Mouse (Mus musculus): Measurements from ENCODE around the gene Ttc30a2. TPM values are rescaled to one million over a fixed set of nuclear protein-coding genes. Genes with fewer than 3 reads are reported as not detected.
A peak's percentile ranks its signal among the peaks of the same experiment; 100 is the strongest.

Gene Ttc30a2
- polyA plus RNA-seq, 1 experiment from 2014 or later, result 0.54 TPM

- WGBS, result 18% methylated on average over 8 of the region's 8 CpGs
- Histone ChIP-seq H3K27ac (ENCODE audit: low read length) (no peak overlapping the region), H3K9ac (ENCODE audit: low read length) (no peak overlapping the region), H3K4me2 (ENCODE audit: low read depth, low read length) (no peak overlapping the region), H3K9me3 (ENCODE audit: control insufficient read depth, low read length) (no peaks in the 10 kb centered on the region), H3K27me3 (ENCODE audit: control insufficient read depth, insufficient read depth, low read depth, low read length) (no peaks in the 10 kb centered on the region), H3K4me3 (ENCODE audit: low read length) (no peak overlapping the region), H3K36me3 (ENCODE audit: control insufficient read depth, insufficient read depth, low read length) (no peaks in the 10 kb centered on the region), H3K4me1 (replicated peaks; ENCODE audit: control insufficient read depth, insufficient read depth, low read length) (peaks cover 2% of the 10 kb centered on the region; the same call in 1 of the 2 replicates)
- ATAC-seq (ENCODE audit: low read depth), result peak; percentile 51; the same call in 1 of the 2 replicates
These were observed 20.7 kb upstream of the Ttc30a2 start for GRCm38 (mm10) chr2:75998692-75999091.

GRCm38 (mm10) chr2:75997726-75998125 is 19.8 kb upstream of the Ttc30a2 start:
- H3K9me3 ChIP-seq (ENCODE audit: control insufficient read depth, low read length), result no peaks in the 10 kb centered on the region
- peaks cover 2% of the 10 kb centered on the region; the same call in 1 of the 2 replicates for H3K4me1 ChIP-seq (replicated peaks; ENCODE audit: control insufficient read depth, insufficient read depth, low read length)
- H3K27me3 ChIP-seq (ENCODE audit: control insufficient read depth, insufficient read depth, low read depth, low read length), result no peaks in the 10 kb centered on the region
- H3K4me3 ChIP-seq (ENCODE audit: low read length), result no peak overlapping the region
- ATAC-seq (ENCODE audit: low read depth), result no peak
- H3K27ac ChIP-seq (ENCODE audit: low read length), result no peak overlapping the region
- no peak overlapping the region for H3K4me2 ChIP-seq (ENCODE audit: low read depth, low read length)
- no peaks in the 10 kb centered on the region for H3K36me3 ChIP-seq (ENCODE audit: control insufficient read depth, insufficient read depth, low read length)
- no peak overlapping the region for H3K9ac ChIP-seq (ENCODE audit: low read length)
- WGBS, result 22% methylated on average over 12 of the region's 12 CpGs

- no peak for ATAC-seq (ENCODE audit: low read depth)
- Histone ChIP-seq H3K9me3 (ENCODE audit: control insufficient read depth, low read length) (no peaks in the 10 kb centered on the region), H3K4me1 (replicated peaks; ENCODE audit: control insufficient read depth, insufficient read depth, low read length) (peaks cover 23% of the 10 kb centered on the region), H3K36me3 (ENCODE audit: control insufficient read depth, insufficient read depth, low read length) (no peaks in the 10 kb centered on the region), H3K27me3 (ENCODE audit: control insufficient read depth, insufficient read depth, low read depth, low read length) (no peaks in the 10 kb centered on the region), H3K4me3 (ENCODE audit: low read length) (no peak overlapping the region), H3K27ac (ENCODE audit: low read length) (no peak overlapping the region), H3K4me2 (ENCODE audit: low read depth, low read length) (no peak overlapping the region), H3K9ac (ENCODE audit: low read length) (no peak overlapping the region)
- WGBS, result 93% methylated on average over 11 of the region's 11 CpGs
These were observed 16.9 kb upstream of the Ttc30a2 start for GRCm38 (mm10) chr2:75994841-75995240.

- WGBS, result 15% methylated on average over 6 of the region's 6 CpGs
- peak; percentile 77 for ATAC-seq (ENCODE audit: low read depth)
- H3K27ac ChIP-seq (ENCODE audit: low read length), result peak overlapping the region; percentile 17; the same call in 1 of the 2 replicates
These were observed 13.7 kb upstream of the Ttc30a2 start for GRCm38 (mm10) chr2:75991581-75992205.

GRCm38 (mm10) chr2:75990885-75991539 is 13.0 kb upstream of the Ttc30a2 start:
- peak overlapping the region; percentile 23; the same call in 1 of the 2 replicates for H3K4me2 ChIP-seq (ENCODE audit: low read depth, low read length)
- H3K9ac ChIP-seq (ENCODE audit: low read length), result no peak overlapping the region
- H3K4me1 ChIP-seq (replicated peaks; ENCODE audit: control insufficient read depth, insufficient read depth, low read length), result peaks cover 38% of the 10 kb centered on the region
- peak overlapping the region; percentile 17; the same call in 1 of the 2 replicates for H3K27ac ChIP-seq (ENCODE audit: low read length)
- no peaks in the 10 kb centered on the region for H3K36me3 ChIP-seq (ENCODE audit: control insufficient read depth, insufficient read depth, low read length)
- no peaks in the 10 kb centered on the region for H3K9me3 ChIP-seq (ENCODE audit: control insufficient read depth, low read length)
- ATAC-seq (ENCODE audit: low read depth), result peak; percentile 51; the same call in 1 of the 2 replicates
- WGBS, result 51% methylated on average over 13 of the region's 13 CpGs
- no peaks in the 10 kb centered on the region for H3K27me3 ChIP-seq (ENCODE audit: control insufficient read depth, insufficient read depth, low read depth, low read length)
- no peak overlapping the region for H3K4me3 ChIP-seq (ENCODE audit: low read length)

More at GRCm38 (mm10) chr2:75991581-75992205, 13.7 kb upstream of the Ttc30a2 start:
- Histone ChIP-seq H3K27me3 (ENCODE audit: control insufficient read depth, insufficient read depth, low read depth, low read length) (no peaks in the 10 kb centered on the region), H3K36me3 (ENCODE audit: control insufficient read depth, insufficient read depth, low read length) (no peaks in the 10 kb centered on the region), H3K4me1 (replicated peaks; ENCODE audit: control insufficient read depth, insufficient read depth, low read length) (peaks cover 37% of the 10 kb centered on the region), H3K4me3 (ENCODE audit: low read length) (no peak overlapping the region), H3K9ac (ENCODE audit: low read length) (no peak overlapping the region), H3K4me2 (ENCODE audit: low read depth, low read length) (no peak overlapping the region), H3K9me3 (ENCODE audit: control insufficient read depth, low read length) (no peaks in the 10 kb centered on the region)

- WGBS, result 52% methylated on average over 4 of the region's 4 CpGs
- no peak overlapping the region for H3K4me2 ChIP-seq (ENCODE audit: low read depth, low read length)
- H3K36me3 ChIP-seq (ENCODE audit: control insufficient read depth, insufficient read depth, low read length), result no peaks in the 10 kb centered on the region
- no peaks in the 10 kb centered on the region for H3K9me3 ChIP-seq (ENCODE audit: control insufficient read depth, low read length)
- peaks cover 38% of the 10 kb centered on the region for H3K4me1 ChIP-seq (replicated peaks; ENCODE audit: control insufficient read depth, insufficient read depth, low read length)
- H3K4me3 ChIP-seq (ENCODE audit: low read length), result no peak overlapping the region
- no peak overlapping the region for H3K27ac ChIP-seq (ENCODE audit: low read length)
- H3K27me3 ChIP-seq (ENCODE audit: control insufficient read depth, insufficient read depth, low read depth, low read length), result no peaks in the 10 kb centered on the region
- ATAC-seq (ENCODE audit: low read depth), result no peak
- H3K9ac ChIP-seq (ENCODE audit: low read length), result no peak overlapping the region
These were observed 11.7 kb upstream of the Ttc30a2 start for GRCm38 (mm10) chr2:75989694-75990093.

GRCm38 (mm10) chr2:75988779-75989363 is 10.9 kb upstream of the Ttc30a2 start:
- Histone ChIP-seq H3K4me3 (ENCODE audit: low read length) (no peak overlapping the region), H3K9ac (ENCODE audit: low read length) (peak overlapping the region; percentile 11; the same call in 1 of the 2 replicates), H3K4me2 (ENCODE audit: low read depth, low read length) (no peak overlapping the region), H3K4me1 (replicated peaks; ENCODE audit: control insufficient read depth, insufficient read depth, low read length) (peaks cover 38% of the 10 kb centered on the region), H3K27ac (ENCODE audit: low read length) (no peak overlapping the region), H3K36me3 (ENCODE audit: control insufficient read depth, insufficient read depth, low read length) (no peaks in the 10 kb centered on the region), H3K9me3 (ENCODE audit: control insufficient read depth, low read length) (no peaks in the 10 kb centered on the region), H3K27me3 (ENCODE audit: control insufficient read depth, insufficient read depth, low read depth, low read length) (no peaks in the 10 kb centered on the region)
- WGBS, result 35% methylated on average over 7 of the region's 7 CpGs
- ATAC-seq (ENCODE audit: low read depth), result no peak

- Histone ChIP-seq H3K9me3 (ENCODE audit: control insufficient read depth, low read length) (no peaks in the 10 kb centered on the region), H3K27me3 (ENCODE audit: control insufficient read depth, insufficient read depth, low read depth, low read length) (no peaks in the 10 kb centered on the region), H3K4me3 (ENCODE audit: low read length) (no peak overlapping the region), H3K4me1 (replicated peaks; ENCODE audit: control insufficient read depth, insufficient read depth, low read length) (peaks cover 38% of the 10 kb centered on the region), H3K36me3 (ENCODE audit: control insufficient read depth, insufficient read depth, low read length) (no peaks in the 10 kb centered on the region), H3K27ac (ENCODE audit: low read length) (no peak overlapping the region), H3K4me2 (ENCODE audit: low read depth, low read length) (no peak overlapping the region), H3K9ac (ENCODE audit: low read length) (no peak overlapping the region)
- ATAC-seq (ENCODE audit: low read depth), result no peak
- WGBS, result 37% methylated on average over 4 of the region's 4 CpGs
These were observed 10.4 kb upstream of the Ttc30a2 start for GRCm38 (mm10) chr2:75988378-75988777.

GRCm38 (mm10) chr2:75987739-75988138 is 9.8 kb upstream of the Ttc30a2 start:
- WGBS, result 59% methylated on average over 9 of the region's 9 CpGs
- H3K27ac ChIP-seq (ENCODE audit: low read length), result no peak overlapping the region
- H3K36me3 ChIP-seq (ENCODE audit: control insufficient read depth, insufficient read depth, low read length), result no peaks in the 10 kb centered on the region
- no peaks in the 10 kb centered on the region for H3K27me3 ChIP-seq (ENCODE audit: control insufficient read depth, insufficient read depth, low read depth, low read length)
- peaks cover 38% of the 10 kb centered on the region for H3K4me1 ChIP-seq (replicated peaks; ENCODE audit: control insufficient read depth, insufficient read depth, low read length)
- no peak overlapping the region for H3K9ac ChIP-seq (ENCODE audit: low read length)
- no peaks in the 10 kb centered on the region for H3K9me3 ChIP-seq (ENCODE audit: control insufficient read depth, low read length)
- ATAC-seq (ENCODE audit: low read depth), result no peak
- no peak overlapping the region for H3K4me2 ChIP-seq (ENCODE audit: low read depth, low read length)
- no peak overlapping the region for H3K4me3 ChIP-seq (ENCODE audit: low read length)
